Mouse (Mus musculus) ovary, postnatal 10 days (tissue): ENCODE measurements around the gene Crim1.

ENCODE experiments used
- DNase-seq: peaks from one replicate; pipeline ENCODE4 v3.0.0; 2022; ENCODE audit warnings: low spot score

The Crim1 gene

DNA sequence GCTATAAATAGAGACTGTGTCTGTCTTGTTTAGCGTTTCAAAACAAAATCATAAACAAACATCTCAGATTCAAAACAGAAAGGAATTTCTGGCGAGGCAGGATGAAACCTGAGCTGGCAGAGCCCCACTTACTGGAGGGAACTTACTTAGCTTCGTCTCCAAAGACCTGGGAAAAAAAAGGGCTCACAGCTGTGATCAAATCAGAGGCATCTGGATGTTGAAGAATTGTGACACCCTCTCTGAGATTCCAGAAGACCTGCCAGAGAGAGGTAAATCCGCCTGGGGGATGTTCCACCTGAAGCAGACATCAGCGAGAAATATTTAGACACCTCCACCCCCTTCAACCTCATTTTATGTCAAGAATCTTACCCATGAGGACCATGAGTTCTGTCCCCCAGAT lies 11.8 kb downstream of the Crim1 start:
- no peak for DNase-seq

DNA sequence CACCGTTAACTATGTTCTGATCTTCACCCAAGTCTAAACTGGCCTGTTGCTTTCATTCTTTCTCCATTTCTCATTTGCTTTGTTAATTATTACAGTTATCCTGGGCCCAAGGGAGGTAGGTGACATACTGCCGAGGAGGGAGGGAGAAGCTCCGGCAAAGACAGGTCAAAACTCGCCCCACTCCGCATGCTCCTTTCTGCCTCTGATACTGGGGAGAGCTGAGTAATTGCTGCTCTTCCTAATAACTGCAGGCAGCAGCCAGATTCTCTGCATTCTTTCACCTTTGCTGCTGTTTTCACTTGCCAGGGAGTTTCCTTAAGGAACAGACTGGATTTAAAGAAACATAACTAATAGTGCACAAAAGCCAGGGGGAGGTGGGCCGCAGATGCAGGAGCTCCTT lies 13.1 kb downstream of the Crim1 start:
- DNase-seq, result no peak

DNA sequence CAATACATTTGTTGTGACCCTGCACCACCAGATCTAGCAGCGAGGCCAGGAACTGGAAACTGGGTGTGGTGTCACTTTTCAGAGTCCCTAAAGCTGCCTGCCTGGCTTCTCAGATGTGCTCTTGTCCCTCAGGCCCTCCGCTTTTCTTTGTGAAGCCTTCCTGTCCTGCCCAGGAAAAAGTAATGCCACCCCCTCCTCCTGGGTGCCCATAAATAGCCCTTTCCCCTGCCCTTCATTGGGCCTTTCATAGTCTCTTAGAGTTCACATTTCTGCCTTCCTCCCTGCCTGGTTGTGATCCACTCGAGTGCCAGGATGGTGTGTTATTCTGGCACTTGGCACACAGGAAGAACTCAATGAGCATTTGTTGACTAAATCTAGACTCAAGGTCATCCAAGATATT lies 16.5 kb downstream of the Crim1 start:
- DNase-seq, result no peak

DNA sequence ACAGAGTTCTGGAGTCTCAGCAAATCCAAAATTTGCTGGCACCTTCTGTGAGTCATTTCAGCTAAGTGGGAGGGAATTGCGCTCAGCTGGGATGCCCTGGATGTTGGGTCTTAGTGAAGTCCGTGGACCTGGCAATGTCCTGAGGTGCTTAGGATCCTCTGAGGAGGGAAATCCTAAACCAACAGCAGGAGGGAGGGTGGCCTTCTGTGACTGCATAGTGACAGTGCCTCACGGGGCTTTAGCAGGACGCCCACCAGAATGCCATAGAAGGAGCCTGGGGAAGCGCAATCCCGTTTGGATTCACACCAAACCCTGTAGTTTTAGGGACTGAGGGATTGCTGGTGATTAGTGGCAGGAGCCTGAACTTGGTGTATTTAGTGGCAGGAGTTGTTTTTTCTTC lies 17.4 kb downstream of the Crim1 start:
- no peak for DNase-seq

DNA sequence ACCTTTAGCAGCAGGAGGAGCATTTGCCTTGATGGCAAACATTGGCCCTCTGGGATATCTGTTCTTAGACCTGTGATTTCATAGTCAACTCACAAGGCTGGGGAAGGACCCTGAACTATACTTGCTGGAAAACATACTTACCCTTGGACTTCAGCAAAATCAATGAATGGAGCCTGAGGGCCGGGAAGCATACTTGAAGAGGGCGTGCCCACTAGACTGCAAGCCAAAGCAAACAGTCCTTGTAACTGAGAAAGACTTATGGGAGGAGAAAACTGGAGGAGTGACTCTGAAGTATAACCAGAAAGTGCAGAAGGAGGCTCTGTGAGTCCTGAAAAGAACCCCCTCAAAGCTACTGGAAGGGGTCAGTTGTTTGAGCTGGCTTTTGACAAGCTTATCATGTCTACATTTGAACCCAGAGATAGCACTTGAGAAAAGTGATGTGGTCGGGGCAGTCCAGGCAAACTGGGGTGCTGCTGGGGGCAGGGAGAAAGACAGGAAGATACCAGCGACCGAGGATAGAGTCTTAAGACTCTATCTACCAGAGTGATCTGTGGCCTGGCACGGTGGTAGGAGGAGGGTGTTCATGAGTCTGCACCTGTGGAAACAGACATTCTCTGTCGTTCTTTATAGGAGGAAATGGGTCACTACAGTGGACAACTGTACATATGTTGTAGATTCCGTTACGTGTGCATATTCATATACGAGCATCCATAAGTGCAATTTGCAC lies 18.6 kb downstream of the Crim1 start:
- DNase-seq, result no peak

DNA sequence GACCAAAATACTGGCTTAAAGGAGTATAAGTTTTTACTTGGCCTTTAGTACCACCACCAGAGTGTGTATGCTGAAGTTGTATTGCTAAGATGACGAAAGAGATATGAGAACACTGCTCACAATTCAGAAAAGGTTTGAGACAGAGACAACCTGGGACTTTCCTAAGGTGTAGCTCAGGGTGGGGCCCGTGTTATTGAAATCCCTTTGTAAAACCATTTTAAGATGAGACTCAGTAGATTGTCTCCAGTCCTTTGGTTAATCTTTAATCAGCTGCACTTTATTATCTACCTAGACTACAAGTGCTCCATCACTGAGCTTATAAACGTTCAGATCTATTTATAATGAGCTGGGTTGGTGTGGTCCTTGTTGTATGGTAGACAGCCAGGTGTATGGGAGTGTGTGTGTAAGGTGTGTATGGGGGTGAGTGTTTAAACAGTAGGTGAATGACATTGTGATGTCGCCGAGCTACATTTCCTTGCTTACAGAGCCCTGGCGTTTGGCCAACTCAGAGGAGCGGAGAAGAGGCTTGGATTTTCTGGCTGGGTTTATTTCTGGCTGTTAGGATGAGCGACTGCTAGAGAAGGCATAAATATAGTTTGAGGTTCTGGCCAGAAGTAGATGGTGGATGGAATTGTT lies 21.1 kb downstream of the Crim1 start:
- no peak for DNase-seq

DNA sequence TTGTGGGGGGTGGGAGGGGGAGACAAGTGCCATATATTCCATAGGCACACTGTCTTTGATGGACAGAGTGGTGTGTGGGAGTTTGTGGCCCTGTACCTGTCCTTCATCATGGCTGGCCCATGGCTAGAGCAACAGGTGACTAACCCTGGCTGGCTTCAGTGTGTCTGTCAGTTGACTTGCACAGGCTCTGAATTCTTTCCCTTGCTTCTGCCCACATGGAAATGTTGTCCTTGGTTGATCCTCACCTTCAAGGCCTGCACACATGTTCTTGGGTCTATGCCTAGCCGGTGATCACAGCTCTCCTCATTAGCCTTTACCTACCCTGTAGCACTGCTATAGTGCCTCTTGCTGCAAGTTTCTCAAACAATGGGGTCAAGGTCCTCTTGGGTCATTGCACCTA lies 21.8 kb downstream of the Crim1 start:
- DNase-seq, result no peak

DNA sequence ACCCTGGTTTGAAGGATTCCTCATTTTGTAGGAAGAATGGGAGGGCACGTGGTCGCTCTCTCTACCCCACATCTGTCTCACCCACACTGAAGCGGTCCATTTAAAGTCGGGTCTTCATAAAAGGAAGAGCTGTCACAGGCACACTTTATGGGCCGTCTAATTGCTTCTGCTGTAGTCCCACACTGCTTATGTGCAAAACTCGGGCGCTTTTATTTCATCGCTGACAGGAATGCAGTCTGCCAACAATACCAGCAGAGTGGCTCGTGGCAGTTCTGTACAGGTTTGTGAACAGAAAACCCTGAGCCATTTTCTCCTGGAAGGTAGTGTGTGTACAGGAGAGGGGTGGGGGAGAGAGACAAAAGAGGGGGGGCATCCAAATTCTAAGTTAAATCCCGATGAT lies 23.9 kb downstream of the Crim1 start:
- no peak for DNase-seq

DNA sequence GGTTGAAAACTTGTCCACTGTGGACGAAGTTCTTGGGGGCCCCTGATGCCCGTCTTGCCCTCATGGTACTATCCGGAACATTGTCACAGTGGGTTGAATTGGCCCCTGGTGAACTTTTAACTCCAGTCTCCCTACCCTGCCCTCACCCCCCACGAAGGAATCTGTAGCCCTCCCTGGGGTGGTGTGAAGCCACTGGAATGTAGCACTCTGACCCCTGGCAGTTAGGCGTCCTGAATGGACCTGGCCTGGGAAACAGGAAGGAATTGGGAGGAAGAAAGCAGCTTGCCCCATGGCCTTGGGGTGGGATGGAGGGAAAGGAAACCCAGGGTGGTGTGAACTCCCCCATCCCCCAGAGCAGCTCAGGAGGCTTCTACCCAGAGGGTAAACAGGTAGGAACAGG lies 25.5 kb downstream of the Crim1 start:
- DNase-seq, result no peak

DNA sequence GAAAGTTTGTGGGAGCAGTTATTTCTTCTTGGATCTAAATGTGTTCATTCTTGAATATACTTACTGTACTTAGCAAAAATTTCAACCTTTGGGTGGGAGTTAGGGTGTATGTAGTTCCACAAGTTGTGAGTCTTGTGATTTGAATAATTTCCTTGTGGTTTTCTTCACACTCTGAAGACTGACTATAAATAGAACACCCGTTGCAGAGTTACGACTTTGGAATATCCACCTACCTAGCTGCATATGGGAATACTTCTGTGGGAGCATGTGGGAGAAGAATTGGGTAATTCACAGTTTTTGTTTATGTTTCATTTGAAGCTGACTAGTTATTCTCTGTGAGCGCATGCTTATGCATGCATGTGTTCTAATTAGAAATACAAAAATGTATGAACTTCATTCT lies 27.2 kb downstream of the Crim1 start:
- DNase-seq, result no peak

DNA sequence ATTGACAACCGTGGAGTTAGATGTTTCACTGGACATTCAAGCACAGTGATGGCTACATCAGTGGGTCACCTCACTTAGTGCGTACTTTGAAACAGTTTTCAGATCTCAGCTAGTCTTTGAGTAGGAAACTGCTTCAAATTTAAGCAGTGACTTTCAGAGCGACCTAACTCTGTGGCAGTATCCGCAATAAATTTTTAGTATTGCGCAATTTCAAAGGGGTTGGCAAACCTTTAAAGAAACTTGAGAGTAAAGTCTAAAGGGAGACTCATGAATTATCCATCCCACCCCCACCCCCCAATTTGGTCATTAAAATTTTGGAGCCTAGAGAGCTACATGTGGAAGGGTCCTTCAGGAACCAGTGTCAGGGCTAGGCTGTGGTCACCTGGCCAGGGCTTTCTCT lies 31.5 kb downstream of the Crim1 start:
- no peak for DNase-seq

DNA sequence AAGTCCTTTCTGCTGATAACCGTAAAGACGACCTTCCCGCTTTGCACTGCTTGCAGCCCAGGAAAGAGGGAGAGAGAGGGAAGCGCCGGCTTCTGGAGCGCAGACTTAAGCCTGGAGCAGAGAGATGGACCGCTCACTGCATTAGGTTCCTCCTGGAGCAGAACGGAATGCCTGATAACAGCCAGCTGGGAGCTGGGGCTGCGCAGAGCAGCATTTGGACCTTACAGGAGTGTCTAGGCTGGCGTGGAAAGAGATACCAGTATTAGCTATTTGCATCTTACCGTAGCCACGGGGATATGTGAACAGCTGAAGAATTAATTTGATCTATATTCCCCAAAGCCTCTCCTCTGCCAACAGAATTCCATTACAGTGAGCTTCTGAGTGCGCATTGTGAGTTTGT lies 32.7 kb downstream of the Crim1 start:
- no peak for DNase-seq

DNA sequence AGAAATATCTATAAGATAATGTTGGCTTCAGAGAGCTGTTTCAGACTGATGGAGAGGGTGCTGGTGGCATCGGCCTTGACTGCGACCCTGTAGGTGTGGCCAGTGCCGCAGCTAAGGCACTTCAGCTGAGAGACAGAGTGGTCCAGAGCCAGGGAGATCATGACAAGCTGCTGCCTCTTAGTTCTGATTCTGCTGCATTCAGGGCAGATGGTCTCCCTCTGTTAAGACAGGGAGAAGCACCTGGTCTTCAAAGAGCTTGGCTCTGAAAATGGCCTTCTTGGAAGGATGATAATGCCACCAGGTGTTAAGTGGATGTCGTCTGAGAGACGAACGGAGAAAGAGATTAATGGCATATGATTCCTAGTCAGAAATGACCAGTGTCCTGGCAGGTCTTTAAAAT lies 33.8 kb downstream of the Crim1 start:
- DNase-seq, result no peak

DNA sequence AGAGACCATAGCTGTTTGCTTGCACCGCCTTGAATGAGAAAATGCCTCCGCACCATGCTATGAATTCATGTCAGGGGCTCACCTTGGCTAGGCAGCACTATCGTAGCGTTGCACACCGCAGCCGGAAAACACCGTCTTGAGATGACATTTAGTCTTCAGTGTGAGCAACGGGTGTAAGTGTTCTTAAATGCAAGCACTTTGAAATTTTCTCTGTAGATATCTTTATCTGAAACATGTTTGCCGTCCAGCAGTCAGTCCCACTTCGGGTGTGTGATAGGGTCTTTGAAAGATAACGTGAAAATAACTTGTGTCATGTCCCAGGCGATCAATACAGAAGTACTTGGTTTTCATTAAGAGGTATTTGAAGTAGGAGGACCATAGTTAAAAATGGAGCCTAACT lies 36.1 kb downstream of the Crim1 start:
- no peak for DNase-seq

DNA sequence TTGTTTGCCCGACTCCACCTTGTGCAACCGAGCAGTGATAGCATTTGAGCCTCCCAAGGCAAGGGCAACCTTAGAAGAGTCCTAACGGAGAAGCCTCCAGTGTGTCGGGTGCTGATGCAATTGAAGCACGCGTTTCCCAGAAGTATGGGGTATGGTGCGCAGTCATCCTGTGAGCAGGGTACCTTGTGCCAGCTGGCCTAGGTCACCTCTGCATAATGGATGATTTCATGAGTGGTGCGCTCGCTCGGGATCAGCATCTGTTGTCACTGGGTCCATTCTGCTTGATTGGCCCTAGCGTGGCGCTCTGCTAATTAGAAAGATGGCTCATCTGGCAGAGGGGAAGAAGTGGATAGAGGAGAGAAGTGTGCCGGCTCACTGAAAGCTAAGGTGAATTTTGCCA lies 37.9 kb downstream of the Crim1 start:
- DNase-seq, result no peak

DNA sequence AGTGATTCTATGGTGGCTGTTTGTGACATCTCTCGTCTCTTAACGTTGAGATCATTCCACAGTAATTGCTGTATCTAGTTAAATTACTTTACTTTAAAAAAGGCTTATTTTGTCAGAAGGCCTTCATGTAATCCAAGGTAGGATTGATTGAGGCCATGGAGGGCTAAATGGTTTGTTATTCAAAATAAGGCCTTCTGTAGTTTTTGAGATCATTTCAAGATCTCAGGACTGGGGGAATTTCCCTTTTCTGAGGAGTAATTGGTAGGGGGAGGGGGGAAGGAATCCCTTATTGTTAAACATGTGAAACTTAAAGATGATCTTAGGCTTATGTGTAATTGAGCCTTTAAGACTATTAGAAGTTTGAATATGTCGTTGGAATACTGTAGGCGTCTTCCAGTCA lies 40.1 kb downstream of the Crim1 start:
- DNase-seq, result no peak

DNA sequence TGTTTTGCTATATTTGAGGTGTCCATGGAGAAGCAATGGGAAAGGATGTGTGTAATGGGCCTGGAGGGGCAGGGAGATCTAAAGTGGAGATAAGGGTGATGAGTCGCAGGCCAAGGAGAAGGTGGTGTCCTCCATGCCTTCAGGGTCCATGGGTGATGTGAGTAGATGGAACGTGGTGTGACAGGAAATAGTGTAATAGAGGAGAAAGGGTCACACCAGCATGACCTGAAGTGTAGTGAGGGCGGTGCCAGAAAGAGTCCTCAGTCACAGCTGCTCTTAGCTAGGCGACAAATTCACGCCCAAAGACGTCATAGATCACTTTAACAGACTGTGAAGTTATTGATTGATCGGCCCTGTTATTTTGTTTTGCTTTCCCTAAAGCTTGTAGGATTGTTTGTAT lies 41.2 kb downstream of the Crim1 start:
- no peak for DNase-seq

DNA sequence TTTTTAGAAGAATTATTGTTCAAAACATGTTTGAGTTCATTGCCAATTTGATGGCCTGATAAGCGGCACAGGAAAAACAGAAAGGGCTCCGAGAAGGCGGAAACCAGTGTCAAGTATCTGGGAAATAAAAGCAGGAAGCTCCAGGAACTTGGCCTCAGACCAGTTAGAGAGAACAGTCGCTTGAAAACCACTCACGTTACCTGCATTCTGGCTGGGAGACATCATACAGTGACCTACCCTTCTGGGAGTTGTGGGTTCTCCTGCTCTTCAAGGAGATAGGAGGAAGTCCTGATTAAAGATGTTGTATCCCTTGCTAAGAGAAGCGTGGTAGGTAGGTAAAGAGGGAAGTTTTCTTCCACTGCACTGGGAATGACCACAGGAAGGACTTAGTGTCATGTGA lies 44.7 kb downstream of the Crim1 start:
- DNase-seq, result no peak

DNA sequence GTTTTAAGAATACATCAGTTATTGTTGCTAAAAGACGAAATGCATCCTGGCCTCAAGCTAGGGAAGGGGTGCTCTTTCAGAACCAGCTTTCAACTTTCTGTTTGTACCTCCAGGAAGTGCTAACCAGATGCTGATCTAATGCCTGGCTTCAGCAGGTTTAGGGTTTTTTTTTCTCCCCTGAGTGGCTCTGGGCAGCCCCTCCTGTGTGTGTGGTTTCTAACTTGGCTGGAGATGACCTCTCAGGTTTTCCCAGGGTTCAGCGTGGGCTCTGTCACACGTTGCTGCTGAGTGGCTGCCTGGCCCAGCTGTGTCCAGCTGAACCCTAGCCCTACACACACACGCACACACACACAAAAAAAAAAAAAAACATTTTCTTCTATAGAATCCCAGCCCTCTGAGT lies 45.4 kb downstream of the Crim1 start:
- no peak for DNase-seq

DNA sequence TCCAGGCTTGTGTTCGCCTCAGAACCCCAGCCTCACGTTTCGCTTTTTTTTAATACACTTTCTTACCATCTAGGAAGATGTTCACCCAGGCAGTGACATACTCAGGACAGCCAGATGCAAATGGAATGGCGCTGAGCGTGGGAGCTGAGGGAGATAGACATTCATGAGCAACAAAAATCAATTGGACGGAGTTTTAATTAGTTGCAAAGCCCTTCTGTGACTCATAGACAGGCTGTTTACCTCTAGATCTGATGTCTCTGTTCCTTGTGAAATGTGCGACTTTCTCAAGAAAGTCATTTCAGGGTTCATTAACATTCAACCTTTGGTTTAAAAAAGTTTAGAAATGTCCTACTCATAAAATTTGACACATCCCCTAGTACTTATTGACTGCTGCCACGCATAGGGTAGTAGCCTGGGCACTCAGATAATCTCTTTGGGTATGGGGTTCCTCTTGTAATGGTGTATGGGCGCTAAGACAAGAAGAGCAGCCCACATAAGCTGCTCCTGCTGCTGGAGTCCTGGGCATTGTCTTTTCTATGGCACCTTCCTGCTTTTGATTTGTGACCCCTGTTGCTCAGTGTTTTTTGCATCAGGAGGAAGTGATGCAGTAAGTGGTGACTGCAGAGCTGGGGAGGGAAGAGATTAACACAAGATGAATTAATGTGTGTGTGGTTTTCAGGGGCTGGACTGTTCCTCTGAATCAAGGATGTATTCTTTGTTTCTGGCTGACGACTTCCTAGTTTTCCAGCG lies 46.8 kb downstream of the Crim1 start:
- DNase-seq, result no peak

DNA sequence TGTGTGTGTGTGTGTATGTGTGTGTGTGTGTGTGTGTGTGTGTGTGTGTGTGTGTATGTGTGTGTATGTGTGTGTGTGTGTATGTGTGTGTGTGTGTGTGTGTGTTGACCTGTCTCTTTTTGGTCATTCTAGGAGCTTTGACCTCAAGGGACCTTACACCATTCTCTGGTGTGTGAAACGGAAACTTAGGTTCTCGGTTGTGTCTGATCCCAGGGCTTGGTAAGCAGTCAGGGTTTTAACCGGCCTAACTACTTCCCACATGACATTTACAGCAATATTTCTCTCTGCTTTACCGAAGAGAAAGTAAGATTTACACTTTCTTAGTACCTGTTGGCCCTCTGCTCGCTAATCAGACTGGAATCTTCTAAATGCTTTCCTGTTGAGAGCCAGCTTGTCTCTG lies 48.1 kb downstream of the Crim1 start:
- no peak for DNase-seq

DNA sequence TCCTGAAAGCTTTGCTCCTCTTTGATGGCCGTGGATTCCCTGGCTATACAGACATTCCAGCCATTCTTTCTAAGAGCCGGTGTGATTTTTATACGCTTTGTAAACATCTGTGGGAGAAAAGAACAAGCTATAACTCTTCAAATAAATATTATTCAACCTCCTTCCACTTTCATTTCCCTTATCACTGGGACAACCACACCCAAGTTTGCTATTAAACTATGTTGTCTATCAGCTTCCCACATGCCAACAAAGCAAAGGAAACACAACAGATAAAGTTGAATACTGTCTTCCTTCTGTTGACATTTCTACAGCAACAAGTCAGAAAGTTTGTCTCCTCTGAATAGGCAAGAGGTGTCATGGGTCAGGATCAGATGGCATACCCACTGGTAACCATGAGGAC lies 48.9 kb downstream of the Crim1 start:
- no peak for DNase-seq

DNA sequence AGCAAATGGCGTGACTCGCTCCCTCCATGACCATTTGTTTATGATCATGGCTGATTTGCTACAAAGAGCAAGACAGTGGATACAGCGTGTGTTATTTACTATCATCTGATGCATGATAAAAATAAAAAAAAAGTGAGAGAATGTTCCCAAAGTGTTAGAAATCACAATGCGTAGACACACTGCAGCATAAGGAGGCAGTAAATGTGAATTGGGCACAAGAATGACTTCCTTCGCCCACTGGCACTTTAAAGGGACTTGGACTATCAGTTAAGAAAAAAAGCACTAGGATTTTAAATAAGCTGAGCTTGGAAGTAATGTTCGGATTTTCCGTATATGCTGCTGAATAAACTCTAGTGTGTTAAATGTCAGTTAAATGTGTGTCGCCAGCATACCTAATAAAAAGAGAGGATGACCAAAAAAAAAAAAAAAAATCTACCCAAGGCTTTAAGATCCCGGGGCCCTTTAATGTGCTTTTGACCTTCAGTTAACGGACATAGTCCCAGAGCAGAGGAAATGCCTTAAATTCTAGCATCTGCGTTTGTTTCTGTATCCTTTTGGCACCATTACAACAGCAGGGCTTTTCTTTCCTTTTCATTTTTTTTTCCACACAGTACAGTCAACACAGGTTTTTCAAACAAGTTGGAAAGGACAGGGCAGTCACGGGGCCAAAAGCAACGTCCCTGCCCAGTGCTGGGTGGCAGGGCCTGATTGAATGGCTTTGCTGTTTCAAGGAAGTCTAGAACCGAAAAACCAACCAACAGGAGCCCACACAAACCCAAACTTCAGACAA lies 50.3 kb downstream of the Crim1 start:
- no peak for DNase-seq
